Mouse (Mus musculus) lung, adult 2 months (tissue): ENCODE results near the gene Intu. TPM values are rescaled to one million over a fixed set of nuclear protein-coding genes. Genes with fewer than 3 reads are reported as not detected.

Source experiments
- DNase-seq: peaks from one replicate; pipeline ENCODE4 v3.0.0; 2022
- H3K4me1 ChIP-seq: fragments of 200-500 bp; 2 replicates; pipeline ENCODE4 v1.6.1; 2011; ENCODE audit warnings: low read length; ENCODE audit not compliant: control insufficient read depth, insufficient read depth
- H3K4me3 ChIP-seq: fragments of 200-500 bp; replicated peaks from 2 replicates; pipeline ENCODE3; 2011; ENCODE audit warnings: low read depth, mild to moderate bottlenecking, control low read depth, low read length; ENCODE audit errors: extremely low read depth
- CTCF ChIP-seq: fragments of 200-500 bp; IDR thresholded peaks from 2 replicates; pipeline ENCODE4 v1.5.1; 2011; ENCODE audit warnings: mild to moderate bottlenecking, low read length, control low read depth; ENCODE audit not compliant: insufficient read depth
- POLR2A ChIP-seq: fragments of 200-500 bp; IDR thresholded peaks from 2 replicates; pipeline ENCODE4 v1.6.1; 2011; ENCODE audit warnings: low read depth, mild to moderate bottlenecking, control low read depth, low read length, borderline replicate concordance; ENCODE audit errors: extremely low read depth
- WGBS: fragments of 180-500 bp; shearing (Covaris S2); methylation state at CpG from one replicate; pipeline ENCODE4 v1.1.7; 2018; 5-methylcytosine and 5-hydroxymethylcytosine counted together
- polyA plus RNA-seq: library from polyadenylated mRNA; depleted of rRNA; stranded (reverse); fragments of >200 nt; gene quantifications from 2 replicates; pipeline ENCODE4 v1.2.3, GENCODE M21; 2012

The Intu gene
- polyA plus RNA-seq, 1 experiment, result 4.0 TPM

DNA sequence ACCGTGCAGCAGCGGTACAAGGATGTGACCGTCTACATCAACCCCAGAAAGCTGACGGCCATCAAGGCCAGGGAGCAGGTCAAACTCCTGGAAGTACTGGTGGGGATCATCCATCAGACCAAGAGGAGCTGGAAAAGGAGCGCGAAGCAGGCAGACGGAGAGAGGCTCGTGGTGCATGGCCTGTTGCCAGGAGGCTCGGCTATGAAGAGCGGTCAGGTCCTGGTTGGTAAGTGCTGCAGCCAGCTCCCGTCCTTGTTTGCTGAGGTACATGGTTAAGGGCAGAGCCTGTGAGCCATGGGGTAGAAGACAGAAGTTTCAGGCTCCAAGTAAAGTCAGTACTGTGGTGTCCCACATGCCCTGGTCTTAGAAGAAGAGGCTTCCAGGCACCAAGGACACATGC, 122.9 kb downstream of the Intu start:
- Histone ChIP-seq H3K4me1 (no peaks in the 10 kb centered on the region), H3K4me3 (no peak overlapping the region)
- WGBS, result 70% methylated on average over 11 of the region's 11 CpGs
- peak; percentile 18 for DNase-seq
- no peak for TF ChIP-seq POLR2A
- no peak for TF ChIP-seq CTCF

GRCm38 (mm10) chr3:40655571-40655970, 124.5 kb downstream of the Intu start:
- Histone ChIP-seq H3K4me3 (no peak overlapping the region), H3K4me1 (no peaks in the 10 kb centered on the region)
- DNase-seq, result no peak
- TF ChIP-seq CTCF (no peak), POLR2A (no peak)
- WGBS, result 88% methylated on average over 11 of the region's 11 CpGs

DNA sequence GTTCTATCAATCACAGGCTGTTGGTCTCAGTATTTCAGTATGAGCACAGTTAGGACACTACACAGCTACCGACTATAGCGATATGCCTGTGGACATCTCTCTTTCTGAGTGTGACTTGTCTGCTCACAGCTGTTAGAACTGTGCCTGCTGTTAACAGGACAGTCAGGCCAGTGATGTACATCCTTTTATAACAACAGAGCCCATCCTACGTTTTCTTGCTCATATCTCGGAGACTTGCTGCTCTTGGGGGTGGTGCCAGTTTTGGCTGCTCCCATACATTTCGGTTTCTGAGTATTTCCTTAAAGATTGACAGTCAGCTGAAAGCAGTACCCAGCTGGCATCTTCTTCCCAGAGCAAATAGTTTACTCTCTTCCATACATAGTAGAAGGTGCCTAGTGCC, 125.3 kb downstream of the Intu start:
- TF ChIP-seq CTCF, result no peak
- TF ChIP-seq POLR2A, result no peak
- Histone ChIP-seq H3K4me1 (no peaks in the 10 kb centered on the region), H3K4me3 (no peak overlapping the region)
- 85% methylated on average over 5 of the region's 5 CpGs for WGBS
- no peak for DNase-seq

- Histone ChIP-seq H3K4me1 (no peaks in the 10 kb centered on the region), H3K4me3 (no peak overlapping the region)
- no peak for DNase-seq
- 93% methylated on average over 2 of the region's 2 CpGs for WGBS
- no peak for TF ChIP-seq CTCF
- TF ChIP-seq POLR2A, result no peak
Measured at GRCm38 (mm10) chr3:40660231-40660630, 129.1 kb downstream of the Intu start.

- H3K4me3 ChIP-seq, result no peak overlapping the region
- WGBS, result 94% methylated on average over 4 of the region's 4 CpGs
- TF ChIP-seq CTCF, result no peak
- no peak for DNase-seq
- no peaks in the 10 kb centered on the region for H3K4me1 ChIP-seq
Measured at GRCm38 (mm10) chr3:40666109-40666508, 135.0 kb downstream of the Intu start.

- Histone ChIP-seq H3K4me3 (no peak overlapping the region), H3K4me1 (no peaks in the 10 kb centered on the region)
- no peak for DNase-seq
- no peak for TF ChIP-seq POLR2A
- no peak for TF ChIP-seq CTCF
- 87% methylated on average over 8 of the region's 8 CpGs for WGBS
Measured at GRCm38 (mm10) chr3:40666861-40667719, 136.0 kb downstream of the Intu start.

- DNase-seq, result no peak
- TF ChIP-seq POLR2A (no peak), CTCF (no peak)
- 62% methylated on average over 6 of the region's 6 CpGs for WGBS
- Histone ChIP-seq H3K4me3 (no peak overlapping the region), H3K4me1 (no peaks in the 10 kb centered on the region)
Measured at GRCm38 (mm10) chr3:40668889-40669288, 137.8 kb downstream of the Intu start.

GRCm38 (mm10) chr3:40669395-40669794, 138.3 kb downstream of the Intu start:
- 93% methylated on average over 3 of the region's 3 CpGs for WGBS
- no peak for TF ChIP-seq POLR2A
- TF ChIP-seq CTCF, result no peak
- no peak for DNase-seq
- no peaks in the 10 kb centered on the region for H3K4me1 ChIP-seq
- no peak overlapping the region for H3K4me3 ChIP-seq

DNA sequence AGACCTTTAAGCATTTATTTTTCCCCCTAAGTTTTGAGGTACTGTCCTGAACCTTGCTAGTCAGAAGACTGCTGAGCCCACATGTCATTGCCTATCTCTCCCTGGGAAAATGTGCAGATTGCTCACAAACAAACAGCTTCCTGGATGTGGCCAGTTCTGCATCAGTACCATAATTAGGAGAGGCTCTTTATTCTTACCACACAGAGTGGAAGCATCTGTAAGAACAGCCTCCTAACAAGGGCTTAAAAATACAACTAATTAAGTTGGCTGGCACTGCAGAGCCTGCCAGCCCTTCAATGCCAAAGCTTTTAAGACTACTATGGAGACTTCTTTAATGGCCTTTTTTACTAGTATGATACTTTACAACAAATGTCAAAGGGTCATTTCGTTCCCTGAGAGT, 142.4 kb downstream of the Intu start:
- 86% methylated on average over 1 of the region's 1 CpGs for WGBS

DNA sequence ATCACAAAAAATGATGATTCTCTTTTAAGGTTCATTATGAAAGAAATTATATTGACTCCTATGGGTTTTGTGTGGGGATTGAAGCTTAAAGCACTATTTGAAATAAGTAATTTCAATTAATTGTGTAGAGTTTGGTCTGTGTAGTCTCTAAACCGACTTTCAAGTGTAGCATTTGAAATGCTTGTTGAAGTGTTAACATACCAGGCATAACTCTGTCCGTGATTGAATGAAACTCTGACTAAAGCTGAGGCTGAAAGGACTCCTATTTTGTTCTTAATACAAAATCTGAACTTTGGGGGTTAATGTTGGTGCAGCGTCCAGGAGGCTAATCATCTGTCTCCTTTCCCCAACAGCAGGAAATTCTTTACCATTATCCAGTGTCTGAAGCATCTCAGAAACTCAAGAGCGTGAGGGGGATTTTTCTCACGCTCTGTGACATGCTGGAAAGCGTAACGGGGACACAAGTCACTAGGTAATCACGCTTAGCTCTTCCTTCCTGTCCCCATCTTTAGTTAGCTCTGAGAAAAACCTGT, 143.9 kb downstream of the Intu start:
- 66% methylated on average over 8 of the region's 8 CpGs for WGBS
- TF ChIP-seq CTCF, result no peak
- no peak for TF ChIP-seq POLR2A
- no peak for DNase-seq
- no peak overlapping the region for H3K4me3 ChIP-seq
- no peaks in the 10 kb centered on the region for H3K4me1 ChIP-seq

More for the DNA sequence above, 142.4 kb downstream of the Intu start:
- no peaks in the 10 kb centered on the region for H3K4me1 ChIP-seq
- H3K4me3 ChIP-seq, result no peak overlapping the region
- DNase-seq, result no peak
- TF ChIP-seq CTCF (no peak), POLR2A (no peak)
